Mouse (Mus musculus): ENCODE measurements around the gene Gm17581. TPM values are rescaled to one million over a fixed set of nuclear protein-coding genes. Genes with fewer than 3 reads are reported as not detected.

Gene Gm17581
- polyA plus RNA-seq, 1 experiment from 2014 or later = not detected

- 89% methylated on average over 4 of the region's 4 CpGs for WGBS
- Histone ChIP-seq H3K27ac (replicated peaks; ENCODE audit: low read depth, low read length) (no peak overlapping the region), H3K4me2 (ENCODE audit: low read length) (no peak overlapping the region), H3K9me3 (ENCODE audit: control insufficient read depth, low read length) (no peaks in the 10 kb centered on the region), H3K36me3 (ENCODE audit: control insufficient read depth, insufficient read depth, low read length) (no peaks in the 10 kb centered on the region), H3K4me3 (replicated peaks; ENCODE audit: low read depth, low read length) (no peak overlapping the region), H3K27me3 (ENCODE audit: control insufficient read depth, insufficient read depth, low read length) (0 out of 2 replicates have a peak, but pooled peaks cover 3% of the 10 kb centered on the region), H3K9ac (replicated peaks; ENCODE audit: low read length) (no peak overlapping the region), H3K4me1 (ENCODE audit: control insufficient read depth, insufficient read depth, low read length) (no peaks in the 10 kb centered on the region)
- ATAC-seq (ENCODE audit: low FRiP score, low TSS enrichment) (no peak), DNase-seq (no peak)
Observed at GRCm38 (mm10) chr2:155749394-155749793, 13.7 kb upstream of the Gm17581 start.

DNA sequence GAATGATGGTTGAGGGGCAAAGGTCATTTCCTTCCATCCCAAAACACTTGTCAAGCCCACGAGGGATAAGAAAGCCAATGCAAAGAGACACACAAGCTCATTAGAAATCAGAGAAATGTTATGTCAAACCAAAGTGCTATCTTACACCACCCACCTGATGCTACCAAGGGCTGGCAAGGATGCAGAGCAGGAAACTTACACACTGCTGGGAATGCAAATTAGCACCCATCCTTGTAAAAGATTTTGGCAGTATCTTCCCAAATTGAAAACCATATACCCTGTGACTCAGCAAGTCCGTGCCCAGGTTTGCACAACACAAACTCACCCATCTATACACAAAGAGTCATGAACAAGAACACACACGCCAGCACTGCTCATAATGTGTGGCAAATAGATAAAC is 9.8 kb upstream of the Gm17581 start:
- Histone ChIP-seq H3K9ac (replicated peaks; ENCODE audit: low read length) (no peak overlapping the region), H3K27ac (replicated peaks; ENCODE audit: low read depth, low read length) (no peak overlapping the region), H3K36me3 (ENCODE audit: control insufficient read depth, insufficient read depth, low read length) (no peaks in the 10 kb centered on the region), H3K4me3 (replicated peaks; ENCODE audit: low read depth, low read length) (no peak overlapping the region), H3K4me2 (ENCODE audit: low read length) (no peak overlapping the region), H3K27me3 (ENCODE audit: control insufficient read depth, insufficient read depth, low read length) (no peaks in the 10 kb centered on the region), H3K4me1 (ENCODE audit: control insufficient read depth, insufficient read depth, low read length) (no peaks in the 10 kb centered on the region), H3K9me3 (ENCODE audit: control insufficient read depth, low read length) (no peaks in the 10 kb centered on the region)
- DNase-seq (no peak), ATAC-seq (ENCODE audit: low FRiP score, low TSS enrichment) (no peak)
- 72% methylated on average over 3 of the region's 3 CpGs for WGBS

DNA sequence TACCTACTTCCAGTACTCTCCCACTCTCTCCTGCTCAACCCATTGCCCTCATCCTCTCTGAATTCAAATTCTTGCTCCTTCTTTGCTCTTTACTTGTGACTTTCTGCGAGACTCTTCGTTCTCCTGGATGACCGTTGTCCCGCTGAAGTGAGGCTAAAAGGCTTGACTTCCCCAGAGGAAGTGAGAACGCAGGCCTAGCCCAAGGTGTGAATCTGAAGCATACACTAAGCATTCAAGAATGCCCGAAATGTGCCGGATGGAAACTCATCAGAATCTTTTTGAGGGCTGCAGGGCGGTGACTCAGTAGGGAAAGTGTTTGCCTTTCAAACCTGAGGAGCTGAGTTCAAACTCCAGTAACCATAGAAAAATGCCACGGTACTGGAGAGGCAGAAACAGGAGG is 7.7 kb upstream of the Gm17581 start:
- H3K4me3 ChIP-seq (replicated peaks; ENCODE audit: low read depth, low read length) = no peak overlapping the region
- no peaks in the 10 kb centered on the region for H3K9me3 ChIP-seq (ENCODE audit: control insufficient read depth, low read length)
- DNase-seq = no peak
- no peak overlapping the region for H3K4me2 ChIP-seq (ENCODE audit: low read length)
- H3K27ac ChIP-seq (replicated peaks; ENCODE audit: low read depth, low read length) = no peak overlapping the region
- H3K4me1 ChIP-seq (ENCODE audit: control insufficient read depth, insufficient read depth, low read length) = no peaks in the 10 kb centered on the region
- WGBS = 93% methylated on average over 9 of the region's 9 CpGs
- ATAC-seq (ENCODE audit: low FRiP score, low TSS enrichment) = no peak
- no peaks in the 10 kb centered on the region for H3K36me3 ChIP-seq (ENCODE audit: control insufficient read depth, insufficient read depth, low read length)
- no peak overlapping the region for H3K9ac ChIP-seq (replicated peaks; ENCODE audit: low read length)
- H3K27me3 ChIP-seq (ENCODE audit: control insufficient read depth, insufficient read depth, low read length) = no peaks in the 10 kb centered on the region

DNA sequence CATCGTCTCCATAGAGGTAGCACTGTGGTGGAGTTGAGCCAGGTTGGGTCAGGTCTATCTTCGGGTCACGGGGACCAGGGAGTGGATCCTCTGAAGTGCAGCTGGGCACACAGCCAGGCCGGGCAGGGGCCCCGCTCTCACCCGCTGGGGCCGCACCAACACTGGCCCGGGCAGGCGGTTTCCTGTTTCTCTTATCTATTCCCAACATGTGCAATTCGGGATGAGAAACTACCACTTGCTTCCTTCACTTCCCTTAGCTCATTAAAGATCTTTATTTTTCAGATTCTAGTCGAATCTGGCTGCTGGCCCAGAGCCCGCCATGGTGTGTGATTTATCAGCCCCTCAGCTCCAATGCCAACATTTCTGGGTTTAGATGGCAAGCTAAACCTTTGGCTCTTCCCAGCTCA is 7.3 kb upstream of the Gm17581 start:
- no peak for ATAC-seq (ENCODE audit: low FRiP score, low TSS enrichment)
- WGBS = 89% methylated on average over 12 of the region's 12 CpGs

GRCm38 (mm10) chr2:155742211-155742610 is 6.5 kb upstream of the Gm17581 start:
- no peak overlapping the region for H3K4me2 ChIP-seq (ENCODE audit: low read length)
- no peak overlapping the region for H3K9ac ChIP-seq (replicated peaks; ENCODE audit: low read length)
- H3K27ac ChIP-seq (replicated peaks; ENCODE audit: low read depth, low read length) = no peak overlapping the region
- no peak overlapping the region for H3K4me3 ChIP-seq (replicated peaks; ENCODE audit: low read depth, low read length)
- H3K9me3 ChIP-seq (ENCODE audit: control insufficient read depth, low read length) = no peaks in the 10 kb centered on the region
- WGBS = 88% methylated on average over 11 of the region's 11 CpGs
- DNase-seq (no peak), ATAC-seq (ENCODE audit: low FRiP score, low TSS enrichment) (no peak)
- no peaks in the 10 kb centered on the region for H3K27me3 ChIP-seq (ENCODE audit: control insufficient read depth, insufficient read depth, low read length)
- H3K4me1 ChIP-seq (ENCODE audit: control insufficient read depth, insufficient read depth, low read length) = no peaks in the 10 kb centered on the region
- no peaks in the 10 kb centered on the region for H3K36me3 ChIP-seq (ENCODE audit: control insufficient read depth, insufficient read depth, low read length)

More for the DNA sequence above, 7.3 kb upstream of the Gm17581 start:
- Histone ChIP-seq H3K4me1 (ENCODE audit: control insufficient read depth, insufficient read depth, low read length) (no peaks in the 10 kb centered on the region), H3K27ac (replicated peaks; ENCODE audit: low read depth, low read length) (no peak overlapping the region), H3K9me3 (ENCODE audit: control insufficient read depth, low read length) (no peaks in the 10 kb centered on the region), H3K27me3 (ENCODE audit: control insufficient read depth, insufficient read depth, low read length) (no peaks in the 10 kb centered on the region), H3K9ac (replicated peaks; ENCODE audit: low read length) (no peak overlapping the region), H3K36me3 (ENCODE audit: control insufficient read depth, insufficient read depth, low read length) (no peaks in the 10 kb centered on the region), H3K4me2 (ENCODE audit: low read length) (no peak overlapping the region), H3K4me3 (replicated peaks; ENCODE audit: low read depth, low read length) (no peak overlapping the region)
- DNase-seq = no peak

GRCm38 (mm10) chr2:155737803-155738202 is 2.1 kb upstream of the Gm17581 start:
- DNase-seq (no peak), ATAC-seq (ENCODE audit: low FRiP score, low TSS enrichment) (no peak)
- 74% methylated on average over 9 of the region's 9 CpGs for WGBS
- Histone ChIP-seq H3K27ac (replicated peaks; ENCODE audit: low read depth, low read length) (no peak overlapping the region), H3K4me1 (ENCODE audit: control insufficient read depth, insufficient read depth, low read length) (no peaks in the 10 kb centered on the region), H3K9ac (replicated peaks; ENCODE audit: low read length) (no peak overlapping the region), H3K4me3 (replicated peaks; ENCODE audit: low read depth, low read length) (no peak overlapping the region), H3K4me2 (ENCODE audit: low read length) (no peak overlapping the region), H3K36me3 (ENCODE audit: control insufficient read depth, insufficient read depth, low read length) (no peaks in the 10 kb centered on the region), H3K27me3 (ENCODE audit: control insufficient read depth, insufficient read depth, low read length) (no peaks in the 10 kb centered on the region), H3K9me3 (ENCODE audit: control insufficient read depth, low read length) (no peaks in the 10 kb centered on the region)

GRCm38 (mm10) chr2:155736936-155737335 is 1.3 kb upstream of the Gm17581 start:
- Histone ChIP-seq H3K4me3 (replicated peaks; ENCODE audit: low read depth, low read length) (no peak overlapping the region), H3K4me2 (ENCODE audit: low read length) (no peak overlapping the region), H3K27me3 (ENCODE audit: control insufficient read depth, insufficient read depth, low read length) (no peaks in the 10 kb centered on the region), H3K4me1 (ENCODE audit: control insufficient read depth, insufficient read depth, low read length) (no peaks in the 10 kb centered on the region), H3K36me3 (ENCODE audit: control insufficient read depth, insufficient read depth, low read length) (no peaks in the 10 kb centered on the region), H3K9ac (replicated peaks; ENCODE audit: low read length) (no peak overlapping the region), H3K27ac (replicated peaks; ENCODE audit: low read depth, low read length) (no peak overlapping the region), H3K9me3 (ENCODE audit: control insufficient read depth, low read length) (no peaks in the 10 kb centered on the region)
- ATAC-seq (ENCODE audit: low FRiP score, low TSS enrichment) (no peak), DNase-seq (no peak)
- 84% methylated on average over 6 of the region's 6 CpGs for WGBS

- H3K4me1 ChIP-seq (ENCODE audit: control insufficient read depth, insufficient read depth, low read length) = no peaks in the 10 kb centered on the region
- H3K9me3 ChIP-seq (ENCODE audit: control insufficient read depth, low read length) = no peaks in the 10 kb centered on the region
- no peak overlapping the region for H3K4me2 ChIP-seq (ENCODE audit: low read length)
- DNase-seq (no peak), ATAC-seq (ENCODE audit: low FRiP score, low TSS enrichment) (no peak)
- H3K27me3 ChIP-seq (ENCODE audit: control insufficient read depth, insufficient read depth, low read length) = no peaks in the 10 kb centered on the region
- no peaks in the 10 kb centered on the region for H3K36me3 ChIP-seq (ENCODE audit: control insufficient read depth, insufficient read depth, low read length)
- WGBS = 83% methylated on average over 5 of the region's 5 CpGs
- no peak overlapping the region for H3K9ac ChIP-seq (replicated peaks; ENCODE audit: low read length)
- no peak overlapping the region for H3K4me3 ChIP-seq (replicated peaks; ENCODE audit: low read depth, low read length)
- H3K27ac ChIP-seq (replicated peaks; ENCODE audit: low read depth, low read length) = no peak overlapping the region
Observed at GRCm38 (mm10) chr2:155735080-155735479, 586 bp downstream of the Gm17581 start.

DNA sequence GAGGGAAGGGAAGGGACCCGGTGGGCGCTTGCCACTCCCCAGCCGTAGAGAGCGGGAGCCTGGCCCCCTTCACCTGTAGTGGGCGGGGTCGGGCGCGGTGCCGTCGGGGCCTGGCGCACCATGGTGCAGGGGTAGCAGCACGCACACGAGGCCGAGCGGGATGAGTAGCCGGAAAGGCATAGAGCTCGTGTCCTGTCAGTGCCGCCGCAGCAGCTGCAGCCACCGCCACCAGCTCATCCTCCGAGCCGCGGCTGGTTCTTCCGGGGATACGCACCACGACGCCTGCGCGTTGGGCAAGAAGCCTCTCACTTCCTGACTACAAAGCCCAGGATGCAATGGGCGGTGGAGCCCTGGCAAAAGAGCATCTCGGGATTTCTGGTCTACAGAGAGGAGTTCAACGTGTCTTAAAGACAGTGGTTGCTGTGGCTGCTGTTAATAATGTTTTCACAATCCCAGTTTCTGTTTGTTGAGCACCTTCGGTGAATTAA is 6.5 kb downstream of the Gm17581 start, which contains the start of gene Edem2:
Gene Edem2, minus strand, starts transcription at position 318 of the 488 bp plus-strand sequence.
- peak; percentile 97 for DNase-seq
- Histone ChIP-seq H3K9me3 (ENCODE audit: control insufficient read depth, low read length) (no peaks in the 10 kb centered on the region), H3K27ac (replicated peaks; ENCODE audit: low read depth, low read length) (peak within 1 kb of the TSS; percentile 70; the same call in 1 of the 2 replicates), H3K36me3 (ENCODE audit: control insufficient read depth, insufficient read depth, low read length) (peaks cover 7% of the 10 kb centered on the region), H3K27me3 (ENCODE audit: control insufficient read depth, insufficient read depth, low read length) (no peaks in the 10 kb centered on the region), H3K4me3 (replicated peaks; ENCODE audit: low read depth, low read length) (peak within 1 kb of the TSS; percentile 88), H3K4me1 (ENCODE audit: control insufficient read depth, insufficient read depth, low read length) (peaks cover 11% of the 10 kb centered on the region; the same call in 1 of the 2 replicates), H3K9ac (replicated peaks; ENCODE audit: low read length) (peak within 1 kb of the TSS; percentile 85), H3K4me2 (ENCODE audit: low read length) (peak within 1 kb of the TSS; percentile 95)
- peak; percentile 89 for ATAC-seq (ENCODE audit: low FRiP score, low TSS enrichment)
- under 1% methylated on average over 33 of the region's 33 CpGs for WGBS

Data from midbrain, embryonic 14.5 days (tissue).